Mouse (Mus musculus) right cerebral cortex, postnatal 4 days (tissue): ENCODE data around the gene Fam173a.
"Not testable (repeated sequence)": the region's sequence is repeated elsewhere in the genome, so short reads cannot be mapped to it uniquely, and the experiment has no call there.

ENCODE experiments used
- DNase-seq: peaks from one replicate; pipeline ENCODE4 v3.0.0-alpha.2; 2022

The Fam173a gene

DNA sequence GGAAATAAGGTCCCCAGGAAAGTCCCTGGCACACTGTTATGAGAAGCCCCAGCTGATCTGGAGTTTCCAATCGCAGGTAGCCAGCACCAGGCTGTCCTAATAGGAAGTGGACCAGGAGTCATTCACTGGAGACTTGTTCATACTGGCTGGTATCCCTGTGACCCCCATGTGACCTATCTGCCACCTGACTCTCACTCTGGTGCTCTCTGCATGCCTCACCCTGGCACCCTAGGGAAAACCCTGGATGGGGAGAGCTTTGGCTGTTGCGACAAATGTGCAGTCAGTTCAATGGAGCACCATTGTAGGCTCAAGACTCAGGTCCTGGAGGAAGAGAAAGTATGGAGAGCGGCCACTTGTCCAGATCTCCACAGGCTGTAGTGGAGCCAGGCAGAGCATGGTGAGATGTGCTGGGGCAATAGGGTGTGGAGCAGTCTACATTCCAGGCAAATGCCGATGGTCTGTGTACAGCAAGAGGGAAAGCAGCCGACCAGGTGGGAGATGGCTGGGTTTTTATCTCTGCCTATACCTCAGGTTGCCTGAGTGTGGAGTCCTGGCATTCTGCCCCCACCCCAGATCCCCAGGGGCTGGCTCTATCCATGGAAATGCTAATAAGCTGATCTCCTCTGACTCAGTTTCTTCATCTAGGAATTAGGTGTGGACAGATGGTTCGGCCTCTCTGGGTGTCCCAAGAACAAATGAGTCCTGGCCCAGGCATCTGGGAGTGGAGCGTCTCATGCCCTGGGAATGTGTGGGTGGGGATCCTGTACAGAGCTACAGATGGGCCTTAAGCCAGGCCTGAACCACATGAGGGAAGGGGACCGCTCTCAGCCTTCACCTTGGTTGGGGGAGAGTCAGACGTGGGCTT, 36.1 kb downstream of the Fam173a start:
- DNase-seq: no peak

DNA sequence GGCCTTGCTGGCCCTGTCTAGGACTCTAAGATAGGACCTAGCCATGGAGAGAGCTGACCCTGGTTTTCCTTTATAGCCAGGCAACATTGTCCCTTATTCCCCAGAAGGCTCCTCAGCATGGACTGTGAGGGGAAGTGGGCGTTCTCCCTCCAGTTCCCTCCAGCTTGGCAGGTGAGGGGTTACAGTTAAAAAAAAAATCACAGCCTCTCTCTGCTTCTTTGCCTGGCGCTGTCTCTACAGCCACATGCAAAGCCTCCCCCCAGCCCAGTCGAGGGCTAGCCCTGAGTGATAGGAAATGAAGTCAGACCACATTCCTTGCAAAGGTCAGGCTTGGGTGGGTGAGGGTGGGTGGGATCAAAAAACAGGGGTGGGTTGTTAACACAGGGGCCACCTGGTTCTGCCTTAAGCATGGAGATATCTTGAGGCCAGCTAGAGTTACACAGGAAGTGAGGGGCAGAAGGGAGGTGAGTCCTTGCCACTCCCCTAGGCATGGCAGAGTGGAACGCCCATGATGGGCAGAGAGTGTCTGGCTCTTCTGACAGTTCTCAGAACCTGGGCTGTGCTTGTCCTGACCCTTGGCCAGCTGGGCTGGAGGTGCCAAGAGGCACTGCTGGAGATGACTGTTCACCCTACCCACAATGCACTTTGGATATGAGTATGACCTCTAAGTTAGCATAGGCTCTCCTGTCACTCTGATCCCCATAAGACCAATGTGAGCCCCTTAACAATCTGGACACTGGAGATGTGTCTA, 36.9 kb downstream of the Fam173a start:
- no peak for DNase-seq

DNA sequence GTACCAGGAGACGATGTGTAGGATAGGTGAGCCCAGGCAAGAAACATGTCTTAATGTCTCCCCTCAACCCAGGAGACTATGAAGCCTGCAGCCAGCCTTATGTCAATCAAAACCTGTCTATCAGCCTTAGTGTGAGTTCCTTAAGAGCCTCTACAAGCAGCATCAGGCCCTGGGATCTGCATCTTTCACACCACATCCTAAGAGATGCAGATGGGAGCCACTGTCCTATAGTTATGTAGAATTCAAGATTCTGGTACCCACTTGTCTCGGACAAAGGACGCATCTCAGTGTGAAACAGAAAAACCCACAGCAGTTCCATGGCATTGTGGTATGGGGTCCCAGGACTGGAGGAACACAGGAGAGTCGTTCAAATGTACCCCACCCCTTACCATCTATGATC, 37.6 kb downstream of the Fam173a start:
- no peak for DNase-seq

DNA sequence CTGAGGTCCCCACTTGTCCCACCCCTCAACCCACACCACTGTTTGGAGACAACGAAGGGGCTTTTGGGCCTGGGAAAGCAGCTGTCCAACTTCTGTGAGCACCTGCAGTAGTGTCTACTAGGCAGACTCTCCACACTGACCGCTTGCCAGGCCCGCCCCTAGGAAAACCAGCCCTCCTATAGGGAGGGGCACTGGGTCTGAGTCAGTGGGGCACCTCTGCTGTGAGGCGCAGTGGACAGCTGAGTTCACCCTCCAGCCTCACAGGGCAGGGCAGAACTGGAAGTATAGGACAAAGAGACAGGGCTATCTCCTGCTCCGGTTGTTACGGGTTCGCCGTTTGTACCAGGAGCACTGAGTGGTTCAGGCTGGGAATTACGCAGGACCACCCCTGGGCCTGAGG, 38.5 kb downstream of the Fam173a start, which contains the start of gene Msln:
Gene Msln (minus strand): TSS at position 138 of the 400 bp plus-strand sequence.
- DNase-seq: no peak

DNA sequence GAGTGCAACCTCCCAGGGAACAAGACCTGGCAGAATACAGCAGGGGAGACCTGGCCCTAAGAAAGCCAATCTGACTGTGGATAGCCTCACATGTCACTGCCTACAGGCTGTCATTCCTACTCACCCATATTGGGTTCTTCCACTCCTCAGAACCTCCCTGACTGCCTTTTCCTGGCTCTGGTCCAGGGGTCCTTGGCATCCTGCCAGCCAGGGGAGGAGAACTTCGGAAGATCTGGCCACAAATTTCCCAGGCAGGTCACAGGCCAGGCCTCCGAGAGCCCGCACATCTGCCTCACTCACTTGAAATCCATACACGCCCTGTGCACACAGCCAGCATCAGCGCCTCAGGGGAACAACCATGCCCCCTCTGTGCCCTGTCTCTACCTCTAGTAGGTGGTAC, 41.3 kb downstream of the Fam173a start:
- DNase-seq: peak; percentile 66

DNA sequence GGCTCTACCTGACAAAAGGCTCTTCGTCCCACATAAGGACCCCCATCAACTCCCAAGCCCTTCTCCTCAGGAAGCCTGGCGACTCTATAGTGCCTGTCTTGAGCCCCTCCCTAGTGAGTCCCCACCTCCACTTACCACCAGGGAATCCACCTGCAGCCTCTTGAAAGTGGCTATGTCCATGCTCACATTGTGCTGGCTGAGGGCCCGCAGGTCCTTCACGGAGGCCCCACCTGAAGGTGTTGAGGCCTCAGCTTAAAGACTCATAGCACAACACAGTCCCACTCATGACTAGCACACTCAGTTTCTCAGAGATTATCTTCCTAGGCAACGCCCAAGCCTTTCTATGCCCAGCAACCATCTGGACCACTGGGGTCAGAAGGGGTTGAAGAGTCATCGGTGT, 43.4 kb downstream of the Fam173a start:
- DNase-seq: no peak

DNA sequence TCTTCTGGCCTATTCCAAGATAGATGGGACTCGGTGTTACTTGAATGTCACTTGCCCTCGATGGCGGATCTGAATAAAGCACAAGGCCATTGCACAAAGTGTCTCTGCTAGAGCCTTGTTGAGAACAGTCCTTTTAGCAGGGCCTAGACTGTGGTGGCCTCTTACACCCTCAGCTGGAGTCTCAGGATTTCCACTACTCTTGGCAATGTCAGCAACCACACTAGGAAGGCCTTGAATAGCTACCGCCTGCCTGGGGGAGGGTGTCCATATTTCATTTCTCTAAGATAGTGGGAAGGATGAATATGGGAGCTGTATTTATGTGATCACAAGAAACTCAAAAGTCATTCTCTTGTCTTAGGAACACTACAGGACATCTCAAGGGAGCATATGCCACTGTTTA, 44.5 kb downstream of the Fam173a start:
- no peak for DNase-seq

DNA sequence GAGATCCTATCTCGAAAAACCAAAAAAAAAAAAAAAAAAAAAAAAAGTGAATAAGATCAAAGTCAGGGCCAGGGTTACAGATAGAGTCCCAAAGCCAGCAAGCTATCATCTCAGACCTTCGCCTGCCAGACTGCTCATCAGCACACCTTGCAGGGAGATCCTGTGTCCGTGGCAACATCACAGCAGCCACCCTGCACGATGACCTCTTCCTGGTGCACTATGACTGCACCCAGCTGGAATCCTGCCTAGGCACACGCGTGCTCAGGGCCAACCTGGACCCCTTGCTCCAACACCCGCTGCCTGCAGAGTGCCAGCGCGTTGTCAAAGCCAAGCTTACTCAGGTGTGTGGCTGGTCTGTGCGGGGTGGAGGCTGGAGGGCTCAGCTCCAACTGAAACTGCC, 48.4 kb downstream of the Fam173a start:
- DNase-seq: no peak

DNA sequence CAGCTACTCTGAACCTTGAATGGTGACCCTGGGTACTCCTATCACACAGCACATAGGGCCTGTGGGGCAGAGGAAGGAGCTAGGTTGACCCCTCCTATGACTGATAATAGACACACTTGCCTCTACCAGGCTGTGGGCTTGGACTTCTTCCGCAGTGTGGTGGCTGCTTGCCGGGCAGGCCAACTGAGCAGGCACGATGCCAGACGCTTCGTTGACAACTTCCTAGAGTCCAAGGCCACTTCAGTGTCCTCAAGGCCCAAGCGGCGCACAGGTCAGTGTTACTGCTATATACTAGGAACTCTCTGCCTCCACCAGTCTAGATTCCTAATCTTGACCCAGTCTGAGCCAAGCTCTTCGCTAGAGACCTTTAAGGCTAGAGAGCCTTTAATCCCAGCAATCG, 48.9 kb downstream of the Fam173a start:
- no peak for DNase-seq

DNA sequence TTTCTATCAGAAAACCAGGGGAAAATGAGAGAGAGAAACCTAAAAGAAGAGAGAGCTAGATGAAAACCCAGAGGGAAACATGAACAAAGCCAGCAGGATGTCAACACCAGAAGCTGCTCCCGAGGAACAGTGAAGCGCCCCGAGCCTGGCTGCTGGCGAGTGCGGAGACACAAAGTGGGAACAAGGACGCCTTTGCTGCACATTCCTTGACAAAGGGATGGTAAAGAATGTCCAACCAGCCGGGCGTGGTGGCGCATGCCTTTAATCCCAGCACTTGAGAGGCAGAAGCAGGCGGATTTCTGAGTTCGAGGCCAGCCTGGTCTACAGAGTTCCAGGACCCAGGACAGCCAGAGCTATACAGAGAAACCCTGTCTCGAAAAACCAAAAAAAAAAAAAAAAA, 51.2 kb downstream of the Fam173a start:
- not testable (repeated sequence) for DNase-seq
